Mouse (Mus musculus) granulocyte monocyte progenitor cell, adult 5-6 weeks (primary cell): ENCODE results near the gene Abhd18. TPM values are rescaled to one million over a fixed set of nuclear protein-coding genes. Genes with fewer than 3 reads are reported as not detected.

Experiments
- ATAC-seq: replicated peaks from 2 replicates; pipeline ENCODE4 v1.8.0; 2016; ENCODE audit warnings: mild to moderate bottlenecking, moderate TSS enrichment, inconsistent platforms; ENCODE audit not compliant: poor library complexity, severe bottlenecking
- total RNA-seq, 2 experiments: library from RNA; stranded (forward) in 1 of 2; stranded (reverse) in 1 of 2; fragments of 200-712, 200-1000 nt in 1 of 2; fragments of >200 nt in 1 of 2; fragmentation: Nextera tagmentation in 1 of 2; gene quantifications; 2 replicates each; pipeline ENCODE4 v1.2.3; 2014 to 2017

Abhd18 gene
- total RNA-seq, 2 experiments from 2014 or later, result 5.7 to 9.4 TPM

GRCm38 (mm10) chr3:40949903-40950600 lies 103.3 kb downstream of the Abhd18 start:
- ATAC-seq, result no peak

DNA sequence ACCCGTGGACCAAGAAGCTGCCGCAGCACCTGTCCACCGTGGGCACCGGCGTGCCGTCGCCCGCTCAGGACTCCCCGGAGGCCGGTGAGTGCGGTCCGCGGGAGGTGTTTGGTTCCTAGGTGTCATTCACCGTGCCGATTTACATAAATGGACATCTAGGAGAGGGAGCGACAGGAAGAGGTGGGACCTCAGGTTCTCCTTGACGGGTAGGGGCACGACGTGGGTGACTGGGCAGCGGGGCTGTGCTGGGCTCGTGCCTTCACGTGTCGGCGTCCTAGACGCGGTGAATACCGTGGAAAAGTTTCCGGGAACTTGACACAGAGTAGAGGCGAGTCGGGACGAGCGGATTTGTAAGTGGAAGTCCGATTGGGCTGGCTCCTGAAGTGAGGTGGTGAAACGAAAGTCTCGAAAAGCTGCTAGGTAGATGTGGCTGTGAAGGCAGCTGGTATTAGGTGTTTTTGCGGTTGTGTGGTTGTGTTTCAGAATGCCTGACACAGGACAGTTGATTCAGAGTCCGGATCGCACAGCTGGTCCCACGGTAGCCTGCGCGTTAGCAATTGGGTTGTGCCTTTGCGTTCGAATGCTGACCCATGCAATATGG lies 103.9 kb downstream of the Abhd18 start:
- ATAC-seq, result peak; percentile 28

DNA sequence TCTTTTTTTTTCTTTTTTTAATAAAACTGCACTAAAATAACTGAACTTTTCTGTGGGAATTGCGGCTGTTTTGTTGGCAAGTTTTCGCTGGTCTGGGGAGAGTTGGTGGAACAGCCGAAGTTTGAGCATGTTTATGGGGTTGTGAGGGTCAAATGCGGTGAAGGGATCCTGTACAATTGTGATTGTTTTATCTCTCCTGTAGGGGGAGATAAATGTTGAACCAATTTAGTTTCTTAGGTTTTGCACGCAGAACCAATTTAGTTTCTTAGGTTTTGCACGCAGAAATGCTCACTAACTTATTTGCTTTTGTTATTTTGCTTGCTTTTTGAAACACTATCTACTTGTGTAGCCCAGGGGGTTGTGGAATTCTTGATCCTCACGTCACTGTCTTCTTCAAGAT lies 104.6 kb downstream of the Abhd18 start:
- 0 out of 2 replicates have a peak, but pooled peaks have one; percentile 13 for ATAC-seq

GRCm38 (mm10) chr3:40952606-40953005 lies 105.8 kb downstream of the Abhd18 start:
- ATAC-seq, result no peak

DNA sequence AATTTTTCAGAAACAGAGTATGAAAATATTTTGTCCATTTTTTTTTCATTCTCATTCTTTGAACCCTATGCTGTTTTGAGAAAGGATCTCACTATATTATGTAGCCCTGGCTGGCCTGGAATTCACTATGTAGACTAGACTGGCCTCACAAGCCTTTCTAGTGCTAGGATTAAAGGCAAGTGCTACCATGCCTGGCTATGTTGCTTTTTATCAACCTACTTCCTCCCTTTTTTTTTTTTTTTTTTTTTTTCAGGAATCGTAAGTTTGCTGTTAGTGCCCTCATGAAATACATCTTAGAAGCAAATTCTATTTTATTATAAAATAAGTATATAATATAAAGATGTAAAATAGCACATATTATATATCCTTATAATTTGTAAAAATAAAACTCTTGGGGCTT lies 108.0 kb downstream of the Abhd18 start:
- ATAC-seq, result no peak

DNA sequence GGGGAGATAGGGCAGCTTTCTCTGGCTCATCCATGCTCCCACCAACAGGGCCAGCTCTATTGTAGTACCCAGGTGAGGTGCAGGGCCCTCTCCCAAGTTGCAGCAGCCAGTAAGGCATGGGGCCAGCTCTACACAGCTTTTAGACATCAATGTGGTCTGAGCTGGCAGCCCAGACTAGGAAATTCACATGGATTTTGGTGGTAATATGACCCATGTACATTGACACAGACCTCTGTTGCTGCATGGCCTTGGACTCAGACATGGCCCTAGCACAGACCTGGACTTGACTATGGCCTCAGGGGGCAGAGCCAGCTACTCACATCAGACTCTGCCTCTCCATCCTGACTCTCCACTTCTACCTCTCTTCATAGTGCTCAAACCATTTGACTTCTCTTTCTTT lies 112.1 kb downstream of the Abhd18 start:
- no peak for ATAC-seq

GRCm38 (mm10) chr3:40980758-40981157 lies 134.0 kb downstream of the Abhd18 start:
- no peak for ATAC-seq

GRCm38 (mm10) chr3:40987539-40987938 lies 140.8 kb downstream of the Abhd18 start:
- ATAC-seq, result no peak

Other genes starting within 250 kb of the Abhd18 start
- gene Slc25a31, start 138.1 kb upstream of the Abhd18 start, total RNA-seq (2014; fragmentation: Nextera tagmentation), result not detected in 2 replicates
- gene Slc25a31, start 138.1 kb upstream of the Abhd18 start, total RNA-seq (2017), result not detected in 2 replicates
- gene Hspa4l, start 102.5 kb upstream of the Abhd18 start, total RNA-seq (2014; fragmentation: Nextera tagmentation), result 14.8 and 23.1 TPM in 2 replicates
- gene Hspa4l, start 102.5 kb upstream of the Abhd18 start, total RNA-seq (2017), result 36.2 and 41.4 TPM in 2 replicates
- 24.9 and 48.1 TPM in 2 replicates for gene Plk4, start 47.0 kb upstream of the Abhd18 start, total RNA-seq (2014; fragmentation: Nextera tagmentation)
- gene Plk4, start 47.0 kb upstream of the Abhd18 start, total RNA-seq (2017), result 85.3 and 87.9 TPM in 2 replicates
- 15.3 and 21.9 TPM in 2 replicates for gene Mfsd8, start 84 bp upstream of the Abhd18 start, total RNA-seq (2014; fragmentation: Nextera tagmentation)
- gene Mfsd8, start 84 bp upstream of the Abhd18 start, total RNA-seq (2017), result 3.0 and 6.1 TPM in 2 replicates
- not detected in 2 replicates for gene 1700034I23Rik, start 55.6 kb downstream of the Abhd18 start, total RNA-seq (2014; fragmentation: Nextera tagmentation)
- gene 1700034I23Rik, start 55.6 kb downstream of the Abhd18 start, total RNA-seq (2017), result not detected in 2 replicates
- 11.6 and 15.9 TPM in 2 replicates for gene Larp1b, start 102.9 kb downstream of the Abhd18 start, total RNA-seq (2014; fragmentation: Nextera tagmentation)
- gene Larp1b, start 102.9 kb downstream of the Abhd18 start, total RNA-seq (2017), result 23.7 and 33.1 TPM in 2 replicates
- 31.5 and 31.6 TPM in 2 replicates for gene Pgrmc2, start 236.1 kb downstream of the Abhd18 start, total RNA-seq (2014; fragmentation: Nextera tagmentation)
- gene Pgrmc2, start 236.1 kb downstream of the Abhd18 start, total RNA-seq (2017), result 18.0 and 21.3 TPM in 2 replicates